Mouse (Mus musculus) frontal cortex, postnatal 14 days (tissue): ENCODE measurements around the gene Dock8.

Experiments used
- DNase-seq, 2 experiments: peaks; one replicate each; pipeline ENCODE4 v3.0.0; 2022; ENCODE audit warnings: low spot score in 2 of 2

The Dock8 gene

DNA sequence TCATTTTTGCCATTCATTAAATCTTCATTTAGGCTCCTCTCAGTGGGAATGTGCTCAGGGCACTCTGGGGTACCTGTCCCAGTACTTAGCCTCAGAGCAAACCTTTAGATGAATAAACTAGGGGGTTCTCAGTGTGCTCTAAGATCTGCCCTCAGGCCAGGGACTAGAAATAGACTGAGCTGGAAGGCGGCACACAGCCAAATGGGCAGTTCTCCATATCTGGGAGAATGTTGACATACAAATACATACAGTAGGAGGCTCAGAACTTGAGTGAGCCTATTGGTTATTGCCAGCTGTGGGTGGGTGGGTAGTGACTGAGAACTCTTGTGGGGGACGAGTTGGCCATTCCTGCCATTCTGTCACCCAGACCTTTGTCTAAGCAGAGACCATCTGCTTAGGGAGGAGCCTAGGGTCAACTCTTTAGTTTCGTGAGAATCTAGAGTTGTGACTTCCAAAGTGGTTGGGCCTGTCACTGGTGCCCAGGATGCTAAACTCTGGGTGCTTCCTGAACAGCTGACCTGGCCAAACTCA lies 252.3 kb downstream of the Dock8 start:
- no peak for DNase-seq
